Mouse (Mus musculus): ENCODE measurements around the gene Atcay. TPM values are rescaled to one million over a fixed set of nuclear protein-coding genes. Genes with fewer than 3 reads are reported as not detected.

Atcay gene
- polyA plus RNA-seq, 1 experiment from 2014 or later, result 2.2 TPM

DNA sequence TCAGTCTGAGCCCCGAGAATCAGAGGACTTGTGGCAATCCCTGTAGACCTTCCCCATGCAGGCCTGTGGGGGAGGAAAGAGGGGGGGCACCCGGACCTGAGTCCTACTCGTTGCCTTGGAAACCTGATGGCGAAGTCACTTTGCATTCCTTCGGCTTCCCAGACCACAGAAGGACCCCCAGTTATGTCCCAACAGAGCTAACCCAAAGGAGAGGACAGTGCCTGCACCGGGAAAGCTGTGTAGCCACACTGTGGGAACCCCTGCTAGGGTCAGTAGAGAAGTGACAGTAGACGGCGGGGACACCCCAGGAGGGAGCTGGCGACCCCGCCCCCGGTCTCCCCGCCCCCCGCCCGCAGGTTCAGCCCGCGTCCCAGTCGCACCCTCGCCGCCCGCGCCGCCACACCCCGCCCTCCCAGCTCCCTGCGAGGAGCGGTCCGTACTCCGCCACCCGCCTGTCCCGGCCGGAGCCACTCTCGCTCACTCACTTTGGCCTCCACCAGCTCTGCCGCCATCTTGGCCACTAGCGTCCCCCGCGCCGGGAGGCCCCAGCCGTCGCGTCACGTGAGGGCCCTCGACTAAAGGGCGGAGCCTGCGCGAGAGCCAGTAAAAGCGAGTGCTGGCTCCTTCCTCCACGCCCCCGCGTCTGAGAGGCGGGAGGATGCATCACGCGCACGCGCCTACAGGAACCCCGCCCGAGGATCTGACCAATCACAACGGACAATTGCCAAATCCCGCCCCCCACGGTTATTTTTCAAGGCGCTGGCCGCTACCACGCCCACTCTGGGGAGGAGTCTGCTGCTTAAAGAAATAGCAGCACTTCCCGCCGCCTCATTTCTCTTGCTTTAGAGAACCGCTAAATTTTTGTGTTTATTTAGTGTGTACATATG, 63.2 kb downstream of the Atcay start, which contains the start of gene Pias4:
Gene Pias4 (minus strand): TSS at position 724 of the 887 bp plus-strand sequence.
- Histone ChIP-seq H3K9me3 (ENCODE audit: control insufficient read depth, low read length) (no peaks in the 10 kb centered on the region), H3K27ac (ENCODE audit: low read depth) (peak within 1 kb of the TSS; percentile 52), H3K4me3 (ENCODE audit: low read depth, low read length) (peak within 1 kb of the TSS; percentile 80), H3K4me2 (ENCODE audit: low read length) (peak within 1 kb of the TSS; percentile 97), H3K9ac (ENCODE audit: low read length) (peak within 1 kb of the TSS; percentile 76), H3K27me3 (replicated peaks; ENCODE audit: control insufficient read depth, insufficient read depth, low read length) (no peaks in the 10 kb centered on the region), H3K36me3 (ENCODE audit: control insufficient read depth, insufficient read depth, low read length) (peaks cover 15% of the 10 kb centered on the region), H3K4me1 (replicated peaks; ENCODE audit: control insufficient read depth, insufficient read depth, low read length) (peaks cover 15% of the 10 kb centered on the region)
- WGBS, result under 1% methylated on average over 62 of the region's 64 CpGs
- DNase-seq (ENCODE audit: low spot score) (peak; percentile 100), ATAC-seq (replicated peaks; ENCODE audit: low FRiP score, low TSS enrichment, low read depth) (peak; percentile 84)

DNA sequence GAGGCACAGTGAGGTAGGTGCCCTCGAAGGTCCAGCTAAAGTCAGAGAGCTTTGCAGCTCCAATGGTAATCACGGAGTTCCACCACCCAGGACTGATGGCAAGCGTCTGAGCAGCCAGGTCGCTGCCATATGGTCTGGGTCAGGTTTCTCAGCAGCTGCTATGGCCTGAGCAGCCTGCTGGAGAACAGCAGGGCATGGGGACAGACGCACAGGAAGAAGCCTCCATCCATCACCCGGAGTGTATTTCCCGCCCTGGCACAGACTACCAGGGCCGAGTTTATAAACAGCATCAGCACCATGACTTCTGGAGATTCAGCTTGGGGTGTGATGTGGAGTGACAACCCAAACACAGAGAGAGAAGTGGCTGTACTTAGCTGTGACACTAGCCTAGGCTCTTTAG, 65.5 kb downstream of the Atcay start:
- WGBS, result 67% methylated on average over 8 of the region's 8 CpGs
- H3K4me1 ChIP-seq (replicated peaks; ENCODE audit: control insufficient read depth, insufficient read depth, low read length), result peaks cover 15% of the 10 kb centered on the region
- peaks cover 39% of the 10 kb centered on the region for H3K36me3 ChIP-seq (ENCODE audit: control insufficient read depth, insufficient read depth, low read length)
- no peaks in the 10 kb centered on the region for H3K27me3 ChIP-seq (replicated peaks; ENCODE audit: control insufficient read depth, insufficient read depth, low read length)
- no peak overlapping the region for H3K9ac ChIP-seq (ENCODE audit: low read length)
- H3K4me2 ChIP-seq (ENCODE audit: low read length), result no peak overlapping the region
- ATAC-seq (replicated peaks; ENCODE audit: low FRiP score, low TSS enrichment, low read depth) (no peak), DNase-seq (ENCODE audit: low spot score) (no peak)
- H3K4me3 ChIP-seq (ENCODE audit: low read depth, low read length), result no peak overlapping the region
- H3K27ac ChIP-seq (ENCODE audit: low read depth), result no peak overlapping the region
- no peaks in the 10 kb centered on the region for H3K9me3 ChIP-seq (ENCODE audit: control insufficient read depth, low read length)

DNA sequence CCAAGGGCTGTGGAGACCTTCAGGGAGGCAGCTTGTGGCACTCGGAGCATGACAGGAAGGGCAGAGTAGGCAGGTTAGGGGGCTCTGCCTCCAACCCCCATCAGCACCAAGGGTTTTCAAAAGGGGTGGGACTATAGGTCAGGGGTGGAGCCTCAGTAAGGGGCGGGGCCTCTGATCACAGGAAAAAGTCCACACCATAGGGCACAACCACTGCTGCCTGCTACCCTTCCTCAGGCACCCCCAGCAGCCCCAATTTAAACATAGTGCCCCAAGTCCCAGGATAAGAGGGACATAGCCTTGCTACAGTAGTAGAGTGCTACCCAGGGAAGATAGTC, 68.3 kb downstream of the Atcay start:
- Histone ChIP-seq H3K9ac (ENCODE audit: low read length) (no peak overlapping the region), H3K36me3 (ENCODE audit: control insufficient read depth, insufficient read depth, low read length) (peaks cover 55% of the 10 kb centered on the region), H3K27ac (ENCODE audit: low read depth) (no peak overlapping the region), H3K9me3 (ENCODE audit: control insufficient read depth, low read length) (no peaks in the 10 kb centered on the region), H3K27me3 (replicated peaks; ENCODE audit: control insufficient read depth, insufficient read depth, low read length) (no peaks in the 10 kb centered on the region), H3K4me1 (replicated peaks; ENCODE audit: control insufficient read depth, insufficient read depth, low read length) (peaks cover 10% of the 10 kb centered on the region), H3K4me3 (ENCODE audit: low read depth, low read length) (no peak overlapping the region), H3K4me2 (ENCODE audit: low read length) (no peak overlapping the region)
- ATAC-seq (replicated peaks; ENCODE audit: low FRiP score, low TSS enrichment, low read depth), result no peak
- WGBS, result 65% methylated on average over 2 of the region's 2 CpGs
- DNase-seq (ENCODE audit: low spot score), result no peak

DNA sequence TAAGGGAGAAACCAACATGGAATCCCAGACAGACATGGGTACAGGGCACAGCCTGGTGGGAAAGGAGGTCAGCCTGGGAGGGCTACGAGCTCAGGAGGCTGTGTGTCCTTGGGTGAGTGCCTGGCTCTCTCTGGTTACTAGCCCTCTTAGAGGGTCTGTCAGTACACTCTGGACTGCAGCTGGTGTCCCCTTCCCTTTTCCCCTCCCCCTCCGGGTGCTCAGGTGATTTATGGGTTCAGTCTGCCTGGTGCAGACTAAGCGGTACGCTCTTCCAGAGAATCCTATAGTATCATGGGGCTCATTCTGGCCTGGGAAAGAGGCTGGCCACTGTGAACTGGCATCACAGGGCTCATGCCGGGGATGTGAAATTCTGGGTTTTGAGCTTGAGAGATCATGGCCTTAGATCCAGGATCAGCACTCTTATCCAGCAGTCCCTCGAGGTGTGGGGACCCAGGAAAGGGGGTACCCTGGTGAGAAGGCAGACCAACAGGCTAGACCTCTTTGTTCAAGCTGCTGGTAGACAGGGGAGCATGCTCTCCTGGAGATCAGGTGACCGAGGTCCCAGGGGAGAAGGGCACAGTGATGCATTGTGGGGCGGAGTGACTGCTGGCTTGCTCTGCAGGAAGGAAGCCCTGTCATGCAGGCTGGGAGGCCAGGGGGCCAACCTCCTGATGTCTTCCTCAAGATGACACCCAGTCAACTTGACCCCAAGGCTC, 68.9 kb downstream of the Atcay start:
- Histone ChIP-seq H3K4me1 (replicated peaks; ENCODE audit: control insufficient read depth, insufficient read depth, low read length) (peaks cover 7% of the 10 kb centered on the region), H3K9me3 (ENCODE audit: control insufficient read depth, low read length) (no peaks in the 10 kb centered on the region), H3K4me2 (ENCODE audit: low read length) (no peak overlapping the region), H3K27ac (ENCODE audit: low read depth) (no peak overlapping the region), H3K9ac (ENCODE audit: low read length) (no peak overlapping the region), H3K36me3 (ENCODE audit: control insufficient read depth, insufficient read depth, low read length) (peaks cover 60% of the 10 kb centered on the region), H3K27me3 (replicated peaks; ENCODE audit: control insufficient read depth, insufficient read depth, low read length) (no peaks in the 10 kb centered on the region), H3K4me3 (ENCODE audit: low read depth, low read length) (no peak overlapping the region)
- 79% methylated on average over 8 of the region's 8 CpGs for WGBS
- ATAC-seq (replicated peaks; ENCODE audit: low FRiP score, low TSS enrichment, low read depth) (no peak), DNase-seq (ENCODE audit: low spot score) (no peak)

DNA sequence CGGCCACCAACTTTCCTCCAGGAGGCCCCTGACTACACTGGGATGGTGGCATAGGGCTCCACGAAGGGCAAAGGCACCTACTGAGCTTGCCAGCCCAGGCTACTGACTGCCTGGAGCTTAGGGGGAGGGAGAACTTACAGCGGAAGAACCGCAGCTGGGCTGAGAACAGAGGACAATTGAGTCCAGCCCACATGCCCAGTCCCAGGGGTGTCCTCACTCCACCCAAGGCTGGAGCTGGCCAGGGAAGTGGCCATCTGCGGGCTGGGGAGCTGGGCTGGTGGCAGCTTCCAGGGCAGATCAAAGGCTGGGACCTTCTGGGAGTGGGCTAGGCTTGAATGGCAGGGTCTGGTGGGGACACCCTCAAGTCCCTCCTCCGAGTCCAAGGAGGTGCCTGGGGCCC, 75.9 kb downstream of the Atcay start:
- H3K9me3 ChIP-seq (ENCODE audit: control insufficient read depth, low read length), result no peaks in the 10 kb centered on the region
- 84% methylated on average over 6 of the region's 6 CpGs for WGBS
- no peak overlapping the region for H3K27ac ChIP-seq (ENCODE audit: low read depth)
- H3K36me3 ChIP-seq (ENCODE audit: control insufficient read depth, insufficient read depth, low read length), result peaks cover 68% of the 10 kb centered on the region
- no peaks in the 10 kb centered on the region for H3K4me1 ChIP-seq (replicated peaks; ENCODE audit: control insufficient read depth, insufficient read depth, low read length)
- H3K4me2 ChIP-seq (ENCODE audit: low read length), result no peak overlapping the region
- DNase-seq (ENCODE audit: low spot score) (no peak), ATAC-seq (replicated peaks; ENCODE audit: low FRiP score, low TSS enrichment, low read depth) (no peak)
- no peak overlapping the region for H3K4me3 ChIP-seq (ENCODE audit: low read depth, low read length)
- no peak overlapping the region for H3K9ac ChIP-seq (ENCODE audit: low read length)
- H3K27me3 ChIP-seq (replicated peaks; ENCODE audit: control insufficient read depth, insufficient read depth, low read length), result no peaks in the 10 kb centered on the region

Small RNA genes lying within 50 kb of the gene (microRNA-seq; reads per million reads assigned to microRNA genes)
- gene Mir3057, result 6.9 reads per million, percentile 37 among the genes with 10 or more reads in this experiment

Other genes with a start within 250 kb of the Atcay start
- gene Gng7, start 215.9 kb downstream of the Atcay start, polyA plus RNA-seq (2014; fragmentation: Nextera tagmentation; extraction: Ambion mirVana), result 4.7 and 4.8 TPM in 2 replicates
- 0.65 and 1.0 TPM in 2 replicates for gene Diras1, start 205.2 kb downstream of the Atcay start, polyA plus RNA-seq (2014; fragmentation: Nextera tagmentation; extraction: Ambion mirVana)
- gene Slc39a3, start 193.4 kb downstream of the Atcay start, polyA plus RNA-seq (2014; fragmentation: Nextera tagmentation; extraction: Ambion mirVana), result 13.1 and 13.7 TPM in 2 replicates
- 171 and 181 TPM in 2 replicates for gene Sgta, start 170.7 kb downstream of the Atcay start, polyA plus RNA-seq (2014; fragmentation: Nextera tagmentation; extraction: Ambion mirVana)
- gene Thop1, start 160.8 kb downstream of the Atcay start, polyA plus RNA-seq (2014; fragmentation: Nextera tagmentation; extraction: Ambion mirVana), result 53.2 and 54.1 TPM in 2 replicates
- 0.65 and 1.0 TPM in 2 replicates for gene Creb3l3, start 132.0 kb downstream of the Atcay start, polyA plus RNA-seq (2014; fragmentation: Nextera tagmentation; extraction: Ambion mirVana)
- 174 and 185 TPM in 2 replicates for gene Map2k2, start 124.9 kb downstream of the Atcay start, polyA plus RNA-seq (2014; fragmentation: Nextera tagmentation; extraction: Ambion mirVana)
- gene Zbtb7a, start 95.6 kb downstream of the Atcay start, polyA plus RNA-seq (2014; fragmentation: Nextera tagmentation; extraction: Ambion mirVana), result 23.2 and 28.7 TPM in 2 replicates
- 40.8 and 43.3 TPM in 2 replicates for gene Pias4, start 62.9 kb downstream of the Atcay start, polyA plus RNA-seq (2014; fragmentation: Nextera tagmentation; extraction: Ambion mirVana)
- gene Eef2, start 54.2 kb downstream of the Atcay start, polyA plus RNA-seq (2014; fragmentation: Nextera tagmentation; extraction: Ambion mirVana), result 484 and 490 TPM in 2 replicates
- gene Dapk3, start 47.8 kb downstream of the Atcay start, polyA plus RNA-seq (2014; fragmentation: Nextera tagmentation; extraction: Ambion mirVana), result 57.8 and 58.8 TPM in 2 replicates
- not detected in 2 replicates for gene 4930442H23Rik, start 47.0 kb downstream of the Atcay start, polyA plus RNA-seq (2014; fragmentation: Nextera tagmentation; extraction: Ambion mirVana)
- 0.22 TPM in 2 replicates for gene Nmrk2, start 28.8 kb downstream of the Atcay start, polyA plus RNA-seq (2014; fragmentation: Nextera tagmentation; extraction: Ambion mirVana)
- gene Zfr2, start 2.3 kb upstream of the Atcay start, polyA plus RNA-seq (2014; fragmentation: Nextera tagmentation; extraction: Ambion mirVana), result 6.9 and 8.1 TPM in 2 replicates
- 2.5 and 4.1 TPM in 2 replicates for gene Matk, start 22.1 kb upstream of the Atcay start, polyA plus RNA-seq (2014; fragmentation: Nextera tagmentation; extraction: Ambion mirVana)
- gene Mrpl54, start 36.1 kb upstream of the Atcay start, polyA plus RNA-seq (2014; fragmentation: Nextera tagmentation; extraction: Ambion mirVana), result 253 and 260 TPM in 2 replicates
- gene Apba3, start 36.1 kb upstream of the Atcay start, polyA plus RNA-seq (2014; fragmentation: Nextera tagmentation; extraction: Ambion mirVana), result 51.0 and 51.7 TPM in 2 replicates
- 35.1 and 44.4 TPM in 2 replicates for gene Tjp3, start 60.7 kb upstream of the Atcay start, polyA plus RNA-seq (2014; fragmentation: Nextera tagmentation; extraction: Ambion mirVana)
- gene Pip5k1c, start 62.1 kb upstream of the Atcay start, polyA plus RNA-seq (2014; fragmentation: Nextera tagmentation; extraction: Ambion mirVana), result 57.3 and 57.5 TPM in 2 replicates
- 26.0 and 27.7 TPM in 2 replicates for gene Cactin, start 90.3 kb upstream of the Atcay start, polyA plus RNA-seq (2014; fragmentation: Nextera tagmentation; extraction: Ambion mirVana)
- 22.3 and 23.6 TPM in 2 replicates for gene Tbxa2r, start 97.9 kb upstream of the Atcay start, polyA plus RNA-seq (2014; fragmentation: Nextera tagmentation; extraction: Ambion mirVana)
- gene Gipc3, start 112.4 kb upstream of the Atcay start, polyA plus RNA-seq (2014; fragmentation: Nextera tagmentation; extraction: Ambion mirVana), result 0.07 and 0.11 TPM in 2 replicates
- 85.0 and 86.8 TPM in 2 replicates for gene Hmg20b, start 119.6 kb upstream of the Atcay start, polyA plus RNA-seq (2014; fragmentation: Nextera tagmentation; extraction: Ambion mirVana)
- 4.8 and 6.9 TPM in 2 replicates for gene Mfsd12, start 126.7 kb upstream of the Atcay start, polyA plus RNA-seq (2014; fragmentation: Nextera tagmentation; extraction: Ambion mirVana)
- 0.58 and 0.59 TPM in 2 replicates for gene 4930404N11Rik, start 135.0 kb upstream of the Atcay start, polyA plus RNA-seq (2014; fragmentation: Nextera tagmentation; extraction: Ambion mirVana)
- 93.3 and 93.9 TPM in 2 replicates for gene Fzr1, start 147.7 kb upstream of the Atcay start, polyA plus RNA-seq (2014; fragmentation: Nextera tagmentation; extraction: Ambion mirVana)
- gene Dohh, start 153.6 kb upstream of the Atcay start, polyA plus RNA-seq (2014; fragmentation: Nextera tagmentation; extraction: Ambion mirVana), result 70.7 and 70.8 TPM in 2 replicates
- 2.4 and 4.2 TPM in 2 replicates for gene Gm48551, start 153.6 kb upstream of the Atcay start, polyA plus RNA-seq (2014; fragmentation: Nextera tagmentation; extraction: Ambion mirVana)
- 0.37 and 0.44 TPM in 2 replicates for gene Gm48552, start 158.2 kb upstream of the Atcay start, polyA plus RNA-seq (2014; fragmentation: Nextera tagmentation; extraction: Ambion mirVana)
- gene Smim24, start 162.2 kb upstream of the Atcay start, polyA plus RNA-seq (2014; fragmentation: Nextera tagmentation; extraction: Ambion mirVana), result 99.8 and 125 TPM in 2 replicates
- gene Nfic, start 224.8 kb upstream of the Atcay start, polyA plus RNA-seq (2014; fragmentation: Nextera tagmentation; extraction: Ambion mirVana), result 52.4 and 57.2 TPM in 2 replicates

All from intestine, embryonic 14.5 days (tissue).